Mouse (Mus musculus) heart, adult 8-10 months (tissue): ENCODE measurements around the gene Krt82. TPM values are rescaled to one million over a fixed set of nuclear protein-coding genes. Genes with fewer than 3 reads are reported as not detected.
A peak's percentile ranks its signal among the peaks of the same experiment; 100 is the strongest.
"Not testable (repeated sequence)": the region's sequence is repeated elsewhere in the genome, so short reads cannot be mapped to it uniquely, and the experiment has no call there.

Experiments used
- DNase-seq: peaks from one replicate; pipeline ENCODE4 v3.0.0; 2022; ENCODE audit warnings: low spot score
- microRNA-seq: library from miRNA; unstranded; fragments of <30 nt; microRNA quantifications from one replicate; pipeline ENCODE4 v1.2.0, GENCODE M21; 2022
- total RNA-seq, 4 experiments: library from RNA; stranded (reverse); gene quantifications; 2 replicates each; pipeline ENCODE4 v1.2.4; 2022

The Krt82 gene
- total RNA-seq, 4 experiments from 2014 or later, result not detected

- DNase-seq, result not testable (repeated sequence)
These were observed 33.3 kb downstream of the Krt82 start, which contains the start of gene Gm49425 for GRCm38 (mm10) chr15:101517161-101517560. Gene Gm49425, minus strand, starts transcription at chr15:101517261.

GRCm38 (mm10) chr15:101508247-101508646, 42.2 kb downstream of the Krt82 start:
- no peak for DNase-seq

- DNase-seq, result no peak
These were observed 43.3 kb downstream of the Krt82 start for GRCm38 (mm10) chr15:101506896-101507758.

- DNase-seq, result peak; percentile 35
These were observed 53.3 kb downstream of the Krt82 start for GRCm38 (mm10) chr15:101497181-101497580.

- no peak for DNase-seq
These were observed 55.2 kb downstream of the Krt82 start for GRCm38 (mm10) chr15:101495266-101495665.

- no peak for DNase-seq
These were observed 56.3 kb downstream of the Krt82 start for GRCm38 (mm10) chr15:101494203-101494602.

- no peak for DNase-seq
These were observed 56.8 kb downstream of the Krt82 start for GRCm38 (mm10) chr15:101493713-101494112.

- DNase-seq, result no peak
These were observed 57.7 kb downstream of the Krt82 start for GRCm38 (mm10) chr15:101492718-101493117.

DNA sequence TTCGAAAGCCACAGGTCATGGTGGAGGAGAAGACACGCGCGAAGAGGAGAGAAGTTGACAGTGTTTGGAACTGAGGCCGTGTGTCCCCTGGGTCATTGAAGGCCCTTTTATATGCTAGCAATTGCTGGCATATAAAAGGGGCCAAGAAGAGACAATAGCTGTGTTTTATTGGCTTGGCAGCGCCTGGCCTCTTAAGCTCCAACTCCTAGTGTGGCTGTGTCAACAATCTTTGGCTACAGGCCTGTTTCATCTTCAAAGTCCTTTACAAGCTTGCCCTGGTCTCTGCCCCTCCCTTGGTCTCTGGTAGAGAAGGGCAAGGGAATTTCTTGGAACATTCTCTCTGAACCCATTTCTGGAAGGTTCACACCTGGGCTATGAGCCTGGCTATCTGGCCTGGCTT, 59.0 kb downstream of the Krt82 start, which contains the start of gene Krt83:
Gene Krt83 (minus strand): TSS at position 82 of the 400 bp plus-strand sequence.
- no peak for DNase-seq

Small RNA genes within 50 kb of the gene (microRNA-seq; reads per million reads assigned to microRNA genes)
- not detected for gene Gm44393
- not detected for gene Gm44460

Other genes with a start within 250 kb of the Krt82 start
- gene Krt80, start 180.5 kb downstream of the Krt82 start, total RNA-seq, result 1 to 10 TPM; 1.5 to 4.7 (median 2.4) TPM
- 1 to 10 TPM; 1.4 to 3.6 (median 2.7) TPM for gene Krt7, start 139.6 kb downstream of the Krt82 start, total RNA-seq
- gene Krt87, start 111.9 kb downstream of the Krt82 start, total RNA-seq, result not detected
- not detected for gene Krt88, start 102.9 kb downstream of the Krt82 start, total RNA-seq
- gene Krt81, start 86.9 kb downstream of the Krt82 start, total RNA-seq, result not detected
- not detected for gene Krt86, start 77.2 kb downstream of the Krt82 start, total RNA-seq
- not detected for gene Krt83, start 59.2 kb downstream of the Krt82 start, total RNA-seq
- not detected for gene Gm49425, start 33.4 kb downstream of the Krt82 start, total RNA-seq
- not detected for gene Krt84, start 17.8 kb downstream of the Krt82 start, total RNA-seq
- gene Krt90, start 12.3 kb upstream of the Krt82 start, total RNA-seq, result not detected
- gene Krt75, start 23.2 kb upstream of the Krt82 start, total RNA-seq, result not detected
- gene Gm5414, start 77.5 kb upstream of the Krt82 start, total RNA-seq, result not detected
- gene Gm5478, start 96.7 kb upstream of the Krt82 start, total RNA-seq, result not detected
- gene Krt6b, start 129.6 kb upstream of the Krt82 start, total RNA-seq, result not detected
- gene Krt6a, start 143.6 kb upstream of the Krt82 start, total RNA-seq, result not detected
- gene Krt5, start 162.2 kb upstream of the Krt82 start, total RNA-seq, result under 1 TPM in 1 of 4 experiments, not detected in 3; 0.40 TPM
- gene Krt71, start 192.4 kb upstream of the Krt82 start, total RNA-seq, result not detected
- not detected for gene Krt72, start 235.8 kb upstream of the Krt82 start, total RNA-seq